Mouse (Mus musculus) olfactory bulb, adult 2 months (tissue): ENCODE measurements around the gene Slc7a5. TPM values are rescaled to one million over a fixed set of nuclear protein-coding genes. Genes with fewer than 3 reads are reported as not detected.

ENCODE experiments used
- H3K27ac ChIP-seq: fragments of 200-500 bp; 2 replicates; pipeline ENCODE4 v1.5.1; 2012; ENCODE audit warnings: low read depth, low read length; ENCODE audit not compliant: insufficient read depth
- H3K4me1 ChIP-seq: fragments of 200-500 bp; 2 replicates; pipeline ENCODE4 v1.6.1; 2012; ENCODE audit warnings: low read length; ENCODE audit not compliant: control insufficient read depth, insufficient read depth
- H3K4me3 ChIP-seq: fragments of 200-500 bp; 2 replicates; pipeline ENCODE4 v1.5.1; 2012; ENCODE audit warnings: mild to moderate bottlenecking, low read depth, low read length, moderate library complexity; ENCODE audit not compliant: insufficient read depth
- CTCF ChIP-seq: fragments of 200-500 bp; IDR thresholded peaks from 2 replicates; pipeline ENCODE4 v1.5.1; 2012; ENCODE audit warnings: low read depth, mild to moderate bottlenecking, low read length, moderate library complexity; ENCODE audit not compliant: insufficient read depth
- POLR2A ChIP-seq: fragments of 200-500 bp; IDR thresholded peaks from 2 replicates; pipeline ENCODE4 v1.6.1; 2012; ENCODE audit warnings: mild to moderate bottlenecking, low read depth, low read length, moderate library complexity; ENCODE audit not compliant: insufficient read depth
- WGBS: fragments of 180-500 bp; shearing (Covaris S2); methylation state at CpG from one replicate; pipeline ENCODE4 v1.1.7; 2018; 5-methylcytosine and 5-hydroxymethylcytosine counted together
- polyA plus RNA-seq: library from polyadenylated mRNA; stranded (reverse); fragments of >200 nt; gene quantifications from 2 replicates; pipeline ENCODE4 v1.2.4, GENCODE M21; 2012; ENCODE audit warnings: low replicate concordance; ENCODE audit not compliant: missing spikeins, insufficient read depth, insufficient read length

The Slc7a5 gene
- polyA plus RNA-seq, 1 experiment = not detected

GRCm38 (mm10) chr8:121868196-121868595, 39.3 kb downstream of the Slc7a5 start:
- peaks cover 22% of the 10 kb centered on the region for H3K4me1 ChIP-seq
- H3K4me3 ChIP-seq = no peak overlapping the region
- no peak for TF ChIP-seq CTCF
- TF ChIP-seq POLR2A = no peak
- H3K27ac ChIP-seq = no peak overlapping the region
- 92% methylated on average over 5 of the region's 5 CpGs for WGBS

GRCm38 (mm10) chr8:121865356-121865755, 42.1 kb downstream of the Slc7a5 start:
- TF ChIP-seq POLR2A (no peak), CTCF (no peak)
- WGBS = 87% methylated on average over 8 of the region's 8 CpGs

GRCm38 (mm10) chr8:121861806-121862548, 45.5 kb downstream of the Slc7a5 start:
- H3K4me1 ChIP-seq = peaks cover 5% of the 10 kb centered on the region; the same call in 1 of the 2 replicates
- WGBS = 70% methylated on average over 11 of the region's 12 CpGs
- TF ChIP-seq POLR2A = no peak
- no peak for TF ChIP-seq CTCF
- no peak overlapping the region for H3K27ac ChIP-seq
- no peak overlapping the region for H3K4me3 ChIP-seq

More at GRCm38 (mm10) chr8:121865356-121865755, 42.1 kb downstream of the Slc7a5 start:
- no peak overlapping the region for H3K27ac ChIP-seq
- H3K4me3 ChIP-seq = no peak overlapping the region
- H3K4me1 ChIP-seq = no peaks in the 10 kb centered on the region

GRCm38 (mm10) chr8:121861276-121861675, 46.2 kb downstream of the Slc7a5 start:
- 68% methylated on average over 6 of the region's 6 CpGs for WGBS
- TF ChIP-seq CTCF = no peak
- no peak for TF ChIP-seq POLR2A
- H3K27ac ChIP-seq = no peak overlapping the region
- no peak overlapping the region for H3K4me3 ChIP-seq
- peaks cover 5% of the 10 kb centered on the region; the same call in 1 of the 2 replicates for H3K4me1 ChIP-seq

GRCm38 (mm10) chr8:121857747-121858146, 49.7 kb downstream of the Slc7a5 start:
- H3K4me1 ChIP-seq = peaks cover 5% of the 10 kb centered on the region; the same call in 1 of the 2 replicates
- 75% methylated on average over 2 of the region's 2 CpGs for WGBS
- no peak overlapping the region for H3K27ac ChIP-seq
- TF ChIP-seq POLR2A (no peak), CTCF (no peak)
- no peak overlapping the region for H3K4me3 ChIP-seq

GRCm38 (mm10) chr8:121857331-121857730, 50.2 kb downstream of the Slc7a5 start:
- no peak overlapping the region for H3K27ac ChIP-seq
- H3K4me1 ChIP-seq = peaks cover 5% of the 10 kb centered on the region; the same call in 1 of the 2 replicates
- H3K4me3 ChIP-seq = no peak overlapping the region
- TF ChIP-seq POLR2A = no peak
- TF ChIP-seq CTCF = no peak
- WGBS = 69% methylated on average over 9 of the region's 9 CpGs

- H3K4me3 ChIP-seq = no peak overlapping the region
- no peak overlapping the region for H3K27ac ChIP-seq
- H3K4me1 ChIP-seq = peaks cover 9% of the 10 kb centered on the region
- 83% methylated on average over 14 of the region's 14 CpGs for WGBS
- TF ChIP-seq POLR2A = no peak
- no peak for TF ChIP-seq CTCF
Measured at GRCm38 (mm10) chr8:121856071-121856746, 51.3 kb downstream of the Slc7a5 start.

- peaks cover 18% of the 10 kb centered on the region for H3K4me1 ChIP-seq
- TF ChIP-seq POLR2A (no peak), CTCF (no peak)
- no peak overlapping the region for H3K27ac ChIP-seq
- WGBS = 85% methylated on average over 2 of the region's 2 CpGs
- H3K4me3 ChIP-seq = no peak overlapping the region
Measured at GRCm38 (mm10) chr8:121853586-121853985, 53.9 kb downstream of the Slc7a5 start.

GRCm38 (mm10) chr8:121852464-121852863, 55.0 kb downstream of the Slc7a5 start:
- Histone ChIP-seq H3K4me1 (peaks cover 17% of the 10 kb centered on the region), H3K27ac (no peak overlapping the region), H3K4me3 (no peak overlapping the region)
- 71% methylated on average over 7 of the region's 7 CpGs for WGBS
- TF ChIP-seq POLR2A = no peak
- TF ChIP-seq CTCF = no peak
